Comparison of ENCODE assay signal across 19 mouse cellular contexts in the genomic region with DNA sequence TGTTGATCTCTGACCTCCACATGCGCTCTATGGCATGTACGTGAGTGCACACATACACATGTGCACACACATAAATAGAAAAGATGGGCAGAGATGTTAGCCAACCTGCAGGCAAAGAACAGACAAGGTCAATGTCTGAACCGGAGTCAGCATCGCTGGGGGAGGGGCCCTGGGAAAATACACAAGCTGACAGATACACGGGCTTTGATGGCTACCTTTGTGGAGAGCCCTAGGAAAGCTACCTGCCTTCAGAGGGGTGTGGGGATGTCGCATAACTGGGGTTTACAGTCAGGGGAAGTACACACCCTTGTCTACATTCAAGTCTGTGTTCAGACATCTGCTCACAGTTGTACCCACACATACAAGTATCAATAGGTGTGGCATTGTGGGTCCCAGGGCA.
"Had no signal": no experiment of that assay in that cellular context is flagged by ENCODE, and none has a peak within 500 bp of the region (broad histone marks: within the 10 kb centered on the region; RNA-seq: fewer than 3 reads in every experiment).

No protein-coding gene starts in this region.

- H3K4me3 ChIP-seq: left cerebral cortex, adult 2 months; limb, embryonic 12.5 days; limb, embryonic 15.5 days; liver, embryonic 12.5 days; liver, embryonic 15.5 days; midbrain, embryonic 12.5 days; midbrain, embryonic 15.5 days; myocyte; stomach, embryonic 15.5 days had no signal

- H3K27me3 ChIP-seq: limb, embryonic 12.5 days; limb, embryonic 15.5 days; liver, embryonic 12.5 days; liver, embryonic 15.5 days; midbrain, embryonic 12.5 days; midbrain, embryonic 15.5 days; stomach, embryonic 15.5 days had no signal

- H3K27ac ChIP-seq: left cerebral cortex, adult 2 months; limb, embryonic 12.5 days; limb, embryonic 15.5 days; liver, embryonic 12.5 days; liver, embryonic 15.5 days; midbrain, embryonic 12.5 days; midbrain, embryonic 15.5 days; stomach, embryonic 15.5 days had no signal

- H3K4me2 ChIP-seq: limb, embryonic 12.5 days; limb, embryonic 15.5 days; liver, embryonic 12.5 days; liver, embryonic 15.5 days; midbrain, embryonic 12.5 days; midbrain, embryonic 15.5 days; stomach, embryonic 15.5 days had no signal

- H3K9ac ChIP-seq: limb, embryonic 12.5 days; liver, embryonic 12.5 days; liver, embryonic 15.5 days; midbrain, embryonic 12.5 days; midbrain, embryonic 15.5 days; stomach, embryonic 15.5 days had no signal

- DNase-seq: kidney, adult 18-20 months; kidney, adult 9 months; kidney, postnatal 14 days; kidney, postnatal 4 days; layer of hippocampus, postnatal 36 days; left cerebral cortex, postnatal 4 days; lung, adult 2 months; lung, postnatal 14 days; lung, postnatal 4 days had no signal

- H3K9me3 ChIP-seq: limb, embryonic 12.5 days; limb, embryonic 15.5 days; liver, embryonic 12.5 days; liver, embryonic 15.5 days; midbrain, embryonic 12.5 days; midbrain, embryonic 15.5 days; stomach, embryonic 15.5 days had no signal

- ATAC-seq: intestine, embryonic 16.5 days; liver, embryonic 12.5 days; midbrain, embryonic 15.5 days had no signal
